Mouse (Mus musculus) stomach, postnatal 0 days (tissue): ENCODE measurements around the gene Ehd2.

Source experiments
- CTCF ChIP-seq: IDR thresholded peaks from 2 replicates; pipeline ENCODE4 v1.5.1; 2016; ENCODE audit warnings: antibody characterized with exemption, low read depth, mild to moderate bottlenecking, moderate library complexity
- EP300 ChIP-seq: optimal IDR thresholded peaks from 2 replicates; pipeline ENCODE3; 2016; ENCODE audit warnings: antibody characterized with exemption

GRCm38 (mm10) chr7:15912183-15912582 lies 55.2 kb downstream of the Ehd2 start:
- peak; percentile 89 for TF ChIP-seq CTCF
- TF ChIP-seq EP300, result no peak
